Mouse (Mus musculus) MEL (cell line): ENCODE results near the gene Eif4b.

Experiments
- CTCF ChIP-seq, 3 experiments: IDR thresholded peaks in 2 of 3; conservative IDR thresholded peaks in 1 of 3; 2 replicates each; pipeline ENCODE4 v1.5.1; 2011 to 2012; ENCODE audit warnings: low read length in 3 of 3, low read depth in 2 of 3, mild to moderate bottlenecking in 2 of 3, improper control_type of control experiment in 1 of 3, inconsistent platforms in 1 of 3, mixed read lengths in 1 of 3, moderate library complexity in 1 of 3; ENCODE audit not compliant: control insufficient read depth in 1 of 3, insufficient read depth in 1 of 3, poor library complexity in 1 of 3, severe bottlenecking in 1 of 3
- EP300 ChIP-seq, 2 experiments: IDR thresholded peaks; 2 replicates each; pipeline ENCODE4 v1.6.1; 2011; ENCODE audit warnings: improper control_type of control experiment in 2 of 2, low read length in 2 of 2, low read depth in 1 of 2, mild to moderate bottlenecking in 1 of 2
- MYC ChIP-seq: IDR thresholded peaks from 2 replicates; pipeline ENCODE4 v1.6.1; 2011; ENCODE audit warnings: low read depth, mild to moderate bottlenecking, low read length, improper control_type of control experiment, moderate library complexity
- RCOR1 ChIP-seq: IDR thresholded peaks from 2 replicates; pipeline ENCODE4 v1.6.1; 2012; ENCODE audit warnings: low read depth, mild to moderate bottlenecking, inconsistent platforms, low read length, improper control_type of control experiment
- ZMIZ1 ChIP-seq: IDR thresholded peaks from 2 replicates; pipeline ENCODE4 v1.6.1; 2012; ENCODE audit warnings: low read depth, mild to moderate bottlenecking, inconsistent platforms, low read length, improper control_type of control experiment, moderate library complexity

- no peak for TF ChIP-seq RCOR1
- peak in 2 of 3 experiments; percentile 19 to 23; a peak in 2 of 6 replicates for TF ChIP-seq CTCF (IDR thresholded peaks at IDR 0.05 in 2 of 3, conservative IDR thresholded peaks at IDR 0.05 in 1 of 3; ENCODE audit: control insufficient read depth in 1 of 3, insufficient read depth in 1 of 3, low read depth in 2 of 3, low read length in 3 of 3, poor library complexity in 1 of 3, severe bottlenecking in 1 of 3)
- no peak for TF ChIP-seq EP300 (IDR thresholded peaks at IDR 0.05; ENCODE audit: low read depth in 1 of 2, low read length in 2 of 2)
- TF ChIP-seq MYC = no peak
- TF ChIP-seq ZMIZ1 = no peak
Measured at GRCm38 (mm10) chr15:102117461-102118443, 44.2 kb downstream of the Eif4b start.
